Mouse (Mus musculus) lung, embryonic 14.5 days (tissue): ENCODE results near the gene Gpsm3. TPM values are rescaled to one million over a fixed set of nuclear protein-coding genes. Genes with fewer than 3 reads are reported as not detected.

Source experiments
- ATAC-seq: fragments of 200-750 bp; cut with Nextera tagmentation; 2 replicates; pipeline ENCODE4 v1.8.0; 2017; ENCODE audit warnings: mild to moderate bottlenecking, moderate TSS enrichment, moderate library complexity; ENCODE audit not compliant: insufficient read depth
- DNase-seq: peaks from one replicate; pipeline ENCODE4 v3.0.0-alpha.2; 2015
- H3K27ac ChIP-seq: fragments of 300-500 bp; sonication (generic); 2 replicates; pipeline ENCODE4 v1.5.1; 2014; ENCODE audit warnings: low read depth, mild to moderate bottlenecking, moderate library complexity
- H3K27me3 ChIP-seq: fragments of 300-500 bp; sonication (generic); 2 replicates; pipeline ENCODE4 v1.6.1; 2014; ENCODE audit warnings: low read length, control low read depth; ENCODE audit not compliant: insufficient read depth
- H3K36me3 ChIP-seq: fragments of 300-500 bp; sonication (generic); 2 replicates; pipeline ENCODE4 v1.6.1; 2014; ENCODE audit warnings: control low read depth; ENCODE audit not compliant: insufficient read depth
- H3K4me1 ChIP-seq: fragments of 300-500 bp; sonication (generic); 2 replicates; pipeline ENCODE4 v1.6.1; 2014; ENCODE audit warnings: antibody characterized with exemption, control low read depth; ENCODE audit not compliant: insufficient read depth
- H3K4me2 ChIP-seq: fragments of 300-500 bp; sonication (generic); 2 replicates; pipeline ENCODE4 v1.6.1; 2014; ENCODE audit warnings: mild to moderate bottlenecking
- H3K4me3 ChIP-seq: fragments of 300-500 bp; sonication (generic); 2 replicates; pipeline ENCODE4 v1.5.1; 2014; ENCODE audit warnings: low read depth, low read length
- H3K9ac ChIP-seq: fragments of 300-500 bp; sonication (generic); 2 replicates; pipeline ENCODE4 v1.6.1; 2014
- H3K9me3 ChIP-seq: fragments of 300-500 bp; sonication (generic); 2 replicates; pipeline ENCODE4 v1.6.1; 2016; ENCODE audit warnings: low read depth, low read length, control low read depth
- CTCF ChIP-seq: IDR thresholded peaks from 2 replicates; pipeline ENCODE4 v1.5.1; 2016; ENCODE audit warnings: antibody characterized with exemption, low read depth
- WGBS: fragments of 180-500 bp; shearing (Covaris S2); extraction: QIAGEN DNeasy Blood & Tissue Kit; methylation state at CpG from one replicate; pipeline ENCODE4 v1.1.7; 2014; 5-methylcytosine and 5-hydroxymethylcytosine counted together
- polyA plus RNA-seq: library from polyadenylated mRNA; unstranded; fragments of >200 nt; fragmentation: Nextera tagmentation; extraction: Ambion mirVana; gene quantifications from 2 replicates; pipeline ENCODE4 v1.2.1, GENCODE M21; 2014

Gpsm3 gene
- polyA plus RNA-seq, 1 experiment from 2014 or later: 14.5 TPM

GRCm38 (mm10) chr17:34632261-34632691 lies 42.7 kb downstream of the Gpsm3 start:
- WGBS: under 1% methylated on average over 26 of the region's 26 CpGs
- no peak for TF ChIP-seq CTCF
- Histone ChIP-seq H3K36me3 (no peaks in the 10 kb centered on the region), H3K4me1 (peaks cover 10% of the 10 kb centered on the region; the same call in 1 of the 2 replicates), H3K4me2 (peak overlapping the region; percentile 67), H3K27me3 (peaks cover 51% of the 10 kb centered on the region), H3K27ac (no peak overlapping the region), H3K4me3 (peak overlapping the region; percentile 37), H3K9me3 (no peaks in the 10 kb centered on the region), H3K9ac (peak overlapping the region; percentile 2; the same call in 1 of the 2 replicates)
- DNase-seq (peak; percentile 80), ATAC-seq (peak; percentile 36)

- no peak for TF ChIP-seq CTCF
- Histone ChIP-seq H3K27ac (no peak overlapping the region), H3K9me3 (no peaks in the 10 kb centered on the region), H3K4me2 (no peak overlapping the region), H3K9ac (no peak overlapping the region), H3K4me1 (peaks cover 3% of the 10 kb centered on the region; the same call in 1 of the 2 replicates), H3K4me3 (no peak overlapping the region), H3K27me3 (peaks cover 32% of the 10 kb centered on the region), H3K36me3 (no peaks in the 10 kb centered on the region)
- 60% methylated on average over 2 of the region's 2 CpGs for WGBS
- DNase-seq: no peak
- no peak for ATAC-seq
These were observed 46.1 kb downstream of the Gpsm3 start for GRCm38 (mm10) chr17:34635671-34636070.

GRCm38 (mm10) chr17:34637459-34637858 lies 47.9 kb downstream of the Gpsm3 start:
- no peaks in the 10 kb centered on the region for H3K9me3 ChIP-seq
- no peak overlapping the region for H3K4me3 ChIP-seq
- H3K4me2 ChIP-seq: no peak overlapping the region
- ATAC-seq: no peak
- 60% methylated on average over 3 of the region's 3 CpGs for WGBS
- no peak overlapping the region for H3K27ac ChIP-seq
- H3K9ac ChIP-seq: no peak overlapping the region
- H3K27me3 ChIP-seq: peaks cover 15% of the 10 kb centered on the region; the same call in 1 of the 2 replicates
- DNase-seq: no peak
- no peaks in the 10 kb centered on the region for H3K4me1 ChIP-seq
- H3K36me3 ChIP-seq: no peaks in the 10 kb centered on the region
- no peak for TF ChIP-seq CTCF

DNA sequence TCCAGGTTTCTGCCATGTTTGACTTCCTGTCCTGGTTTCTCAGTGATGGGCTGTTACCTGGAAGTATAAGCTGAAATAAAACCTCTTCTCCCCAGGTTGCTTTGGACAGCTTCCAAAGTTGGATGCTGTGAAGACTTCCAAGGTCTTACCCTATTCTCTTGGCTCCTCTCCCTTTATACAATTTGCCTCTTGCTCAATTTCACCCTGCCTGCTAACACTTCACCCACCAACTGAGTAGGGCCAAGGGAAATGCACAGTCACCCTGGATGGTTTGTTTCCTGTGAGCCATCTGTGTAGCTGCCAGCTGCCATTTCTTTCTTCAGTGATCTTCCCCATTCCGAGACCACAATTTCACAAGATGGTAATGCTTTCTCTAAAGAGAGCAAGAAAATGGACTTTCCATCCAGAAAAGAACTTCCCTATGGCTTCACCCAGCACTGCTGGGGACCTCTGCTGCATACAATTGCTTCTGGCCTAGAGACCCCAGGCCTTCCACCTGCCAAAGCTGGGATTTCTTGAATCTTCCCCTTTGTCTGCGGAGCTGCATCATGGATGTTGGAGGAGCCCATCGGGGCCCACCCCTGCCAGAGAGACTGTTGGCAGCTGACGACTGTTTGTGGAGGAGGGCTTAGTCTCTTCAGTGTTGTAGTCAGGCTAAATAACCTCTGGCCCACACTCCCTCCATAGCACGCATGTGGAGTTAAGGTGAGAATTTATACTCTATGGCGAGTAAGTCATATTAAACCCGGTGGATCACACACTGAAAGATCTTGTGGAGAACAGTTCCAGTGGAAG lies 50.1 kb downstream of the Gpsm3 start:
- no peaks in the 10 kb centered on the region for H3K9me3 ChIP-seq
- H3K4me3 ChIP-seq: no peak overlapping the region
- H3K4me1 ChIP-seq: no peaks in the 10 kb centered on the region
- no peak for DNase-seq
- H3K4me2 ChIP-seq: no peak overlapping the region
- H3K27me3 ChIP-seq: no peaks in the 10 kb centered on the region
- no peaks in the 10 kb centered on the region for H3K36me3 ChIP-seq
- no peak overlapping the region for H3K27ac ChIP-seq
- ATAC-seq: no peak
- H3K9ac ChIP-seq: no peak overlapping the region
- WGBS: 77% methylated on average over 7 of the region's 7 CpGs
- TF ChIP-seq CTCF: no peak

DNA sequence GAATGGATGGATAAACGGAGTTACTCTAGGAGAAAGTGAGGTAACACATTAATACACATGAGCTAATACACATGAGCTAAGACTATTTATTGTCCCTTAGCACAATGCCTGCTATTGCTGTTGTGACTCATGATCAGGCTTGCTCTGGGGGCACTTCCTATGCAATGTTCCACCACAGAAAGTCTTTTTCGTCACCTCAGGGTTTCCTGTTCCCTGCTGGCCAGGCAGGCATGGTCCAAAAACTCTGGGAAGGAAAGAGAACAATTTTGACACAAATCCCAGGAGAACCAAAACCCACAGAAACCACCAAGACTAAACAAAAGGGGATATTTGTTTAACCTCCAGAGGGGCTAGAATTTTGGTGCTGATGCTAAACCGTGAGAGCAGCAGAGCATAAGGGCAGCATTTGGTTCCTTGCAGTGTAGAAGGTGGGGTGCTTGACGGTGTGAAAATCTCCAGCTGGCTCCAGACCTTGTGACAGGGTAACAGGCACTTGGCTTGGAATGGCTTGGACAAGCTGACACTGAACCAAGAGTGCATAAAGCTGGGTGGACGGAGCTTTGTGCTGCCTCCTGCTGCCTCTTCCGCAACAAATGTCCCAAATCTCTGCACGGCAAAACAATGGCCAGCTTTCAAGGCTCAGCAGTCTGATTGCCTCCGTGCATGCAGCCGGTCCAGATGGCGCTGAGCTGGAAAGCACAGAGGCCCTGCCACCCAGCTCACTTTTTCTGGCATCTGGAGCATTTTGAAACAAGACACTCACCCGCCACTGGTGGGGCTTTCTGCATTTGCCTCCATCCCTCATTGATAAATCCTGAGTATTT lies 51.4 kb downstream of the Gpsm3 start:
- H3K9me3 ChIP-seq: no peaks in the 10 kb centered on the region
- 18% methylated on average over 11 of the region's 11 CpGs for WGBS
- H3K36me3 ChIP-seq: 0 out of 2 replicates have a peak, but pooled peaks cover 3% of the 10 kb centered on the region
- no peak overlapping the region for H3K4me2 ChIP-seq
- no peaks in the 10 kb centered on the region for H3K27me3 ChIP-seq
- H3K27ac ChIP-seq: peak overlapping the region; percentile 48; the same call in 1 of the 2 replicates
- no peak overlapping the region for H3K9ac ChIP-seq
- H3K4me3 ChIP-seq: no peak overlapping the region
- peaks cover 4% of the 10 kb centered on the region; the same call in 1 of the 2 replicates for H3K4me1 ChIP-seq
- TF ChIP-seq CTCF: peak; percentile 38
- ATAC-seq (no peak), DNase-seq (peak; percentile 59)

Other genes with a start within 250 kb of the Gpsm3 start
- gene Btnl2, start 235.0 kb upstream of the Gpsm3 start, polyA plus RNA-seq: 0.07 and 0.20 TPM in 2 replicates
- gene Btnl1, start 212.7 kb upstream of the Gpsm3 start, polyA plus RNA-seq: not detected in 2 replicates
- 0.54 TPM in 1 of 2 replicates, not detected in the other for gene BC051142, start 191.0 kb upstream of the Gpsm3 start, polyA plus RNA-seq
- not detected in 2 replicates for gene Btnl4, start 112.5 kb upstream of the Gpsm3 start, polyA plus RNA-seq
- not detected in 2 replicates for gene Btnl6, start 72.5 kb upstream of the Gpsm3 start, polyA plus RNA-seq
- 8.5 and 9.0 TPM in 2 replicates for gene Notch4, start 25.5 kb upstream of the Gpsm3 start, polyA plus RNA-seq
- gene Pbx2, start 1.5 kb downstream of the Gpsm3 start, polyA plus RNA-seq: 10.1 and 10.4 TPM in 2 replicates
- 64.7 and 74.6 TPM in 2 replicates for gene Ager, start 8.1 kb downstream of the Gpsm3 start, polyA plus RNA-seq
- gene Rnf5, start 13.9 kb downstream of the Gpsm3 start, polyA plus RNA-seq: 78.7 and 84.9 TPM in 2 replicates
- gene Agpat1, start 14.5 kb downstream of the Gpsm3 start, polyA plus RNA-seq: 52.5 and 54.1 TPM in 2 replicates
- gene Egfl8, start 26.2 kb downstream of the Gpsm3 start, polyA plus RNA-seq: 1.5 and 2.1 TPM in 2 replicates
- 24.5 and 25.6 TPM in 2 replicates for gene Ppt2, start 38.7 kb downstream of the Gpsm3 start, polyA plus RNA-seq
- gene Prrt1, start 39.7 kb downstream of the Gpsm3 start, polyA plus RNA-seq: 0.14 TPM in 1 of 2 replicates, not detected in the other
- 9.7 and 11.1 TPM in 2 replicates for gene Fkbpl, start 55.0 kb downstream of the Gpsm3 start, polyA plus RNA-seq
- gene Atf6b, start 57.3 kb downstream of the Gpsm3 start, polyA plus RNA-seq: 66.5 and 74.8 TPM in 2 replicates
- 0.38 and 0.45 TPM in 2 replicates for gene Tnxb, start 80.7 kb downstream of the Gpsm3 start, polyA plus RNA-seq
- gene C4b, start 154.1 kb downstream of the Gpsm3 start, polyA plus RNA-seq: not detected in 2 replicates
- gene Cyp21a1, start 214.8 kb downstream of the Gpsm3 start, polyA plus RNA-seq: not detected in 2 replicates
- 22.2 and 25.0 TPM in 2 replicates for gene Stk19, start 247.1 kb downstream of the Gpsm3 start, polyA plus RNA-seq
- 56.0 and 71.5 TPM in 2 replicates for gene Dxo, start 247.2 kb downstream of the Gpsm3 start, polyA plus RNA-seq